Mouse (Mus musculus): ENCODE measurements around the gene Wsb2. TPM values are rescaled to one million over a fixed set of nuclear protein-coding genes. Genes with fewer than 3 reads are reported as not detected.
A peak's percentile ranks its signal among the peaks of the same experiment; 100 is the strongest.
"Not testable (repeated sequence)": the region's sequence is repeated elsewhere in the genome, so short reads cannot be mapped to it uniquely, and the experiment has no call there.

Wsb2 gene
- polyA plus RNA-seq, 1 experiment from 2014 or later: 67.6 TPM

GRCm38 (mm10) chr5:117340081-117340480, 17.0 kb upstream of the Wsb2 start:
- WGBS: 79% methylated on average over 6 of the region's 6 CpGs
- Histone ChIP-seq H3K4me1 (no peaks in the 10 kb centered on the region), H3K9me3 (no peaks in the 10 kb centered on the region), H3K4me2 (replicated peaks) (no peak overlapping the region), H3K27ac (no peak overlapping the region), H3K27me3 (no peaks in the 10 kb centered on the region), H3K36me3 (0 out of 2 replicates have a peak, but pooled peaks cover 4% of the 10 kb centered on the region), H3K4me3 (no peak overlapping the region), H3K9ac (no peak overlapping the region)
- ATAC-seq (ENCODE audit: insufficient number of reproducible peaks, insufficient read depth, low FRiP score, low TSS enrichment): no peak

DNA sequence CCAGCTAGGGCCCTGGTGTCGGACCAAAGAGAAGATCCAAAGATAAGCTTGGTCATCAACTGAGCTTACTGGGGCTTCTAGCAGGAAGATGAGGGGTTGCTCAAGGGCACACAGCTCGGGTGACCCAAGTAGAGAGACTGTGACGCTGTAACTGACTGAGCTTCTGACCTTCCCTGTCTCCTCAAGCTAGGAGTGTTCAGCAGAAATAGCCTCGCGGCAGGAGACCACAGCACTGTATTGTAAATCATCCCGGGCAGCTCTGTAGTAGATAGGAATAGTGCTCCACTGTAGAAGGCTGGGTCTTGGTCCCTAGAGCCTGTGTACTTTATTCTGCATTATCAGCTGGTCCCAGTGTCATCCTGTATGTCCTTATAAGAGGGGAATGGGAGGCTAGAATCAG, 15.2 kb upstream of the Wsb2 start:
- H3K36me3 ChIP-seq: 0 out of 2 replicates have a peak, but pooled peaks cover 2% of the 10 kb centered on the region
- H3K4me2 ChIP-seq (replicated peaks): no peak overlapping the region
- no peaks in the 10 kb centered on the region for H3K9me3 ChIP-seq
- H3K27ac ChIP-seq: no peak overlapping the region
- 86% methylated on average over 6 of the region's 6 CpGs for WGBS
- H3K4me3 ChIP-seq: no peak overlapping the region
- ATAC-seq (ENCODE audit: insufficient number of reproducible peaks, insufficient read depth, low FRiP score, low TSS enrichment): no peak
- H3K4me1 ChIP-seq: 0 out of 2 replicates have a peak, but pooled peaks cover 6% of the 10 kb centered on the region
- H3K27me3 ChIP-seq: no peaks in the 10 kb centered on the region
- no peak overlapping the region for H3K9ac ChIP-seq

DNA sequence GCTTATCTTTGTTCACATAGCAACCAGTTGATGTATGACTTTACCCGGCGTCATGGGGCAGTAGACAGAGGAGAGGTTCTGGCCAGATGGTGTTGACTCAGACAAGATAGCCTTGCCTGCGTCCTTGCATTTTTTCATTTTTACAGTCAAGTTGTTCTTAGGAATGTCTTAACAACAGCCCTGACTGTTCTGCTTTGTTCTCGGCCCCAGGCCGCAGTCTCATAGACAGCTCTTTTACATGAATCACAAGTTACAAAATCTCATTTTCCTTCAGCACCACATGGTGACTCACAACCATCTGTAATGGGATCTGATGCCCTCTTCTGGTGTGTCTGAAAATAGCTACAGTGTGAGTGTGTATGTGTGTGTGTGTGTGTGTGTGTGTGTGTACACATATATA, 12.6 kb upstream of the Wsb2 start:
- 86% methylated on average over 5 of the region's 5 CpGs for WGBS
- not testable (repeated sequence) for H3K4me1 ChIP-seq; H3K27me3 ChIP-seq; H3K27ac ChIP-seq; H3K4me3 ChIP-seq; H3K4me2 ChIP-seq (replicated peaks); H3K36me3 ChIP-seq; ATAC-seq (ENCODE audit: insufficient number of reproducible peaks, insufficient read depth, low FRiP score, low TSS enrichment); H3K9ac ChIP-seq
- peaks cover 10% of the 10 kb centered on the region for H3K9me3 ChIP-seq

DNA sequence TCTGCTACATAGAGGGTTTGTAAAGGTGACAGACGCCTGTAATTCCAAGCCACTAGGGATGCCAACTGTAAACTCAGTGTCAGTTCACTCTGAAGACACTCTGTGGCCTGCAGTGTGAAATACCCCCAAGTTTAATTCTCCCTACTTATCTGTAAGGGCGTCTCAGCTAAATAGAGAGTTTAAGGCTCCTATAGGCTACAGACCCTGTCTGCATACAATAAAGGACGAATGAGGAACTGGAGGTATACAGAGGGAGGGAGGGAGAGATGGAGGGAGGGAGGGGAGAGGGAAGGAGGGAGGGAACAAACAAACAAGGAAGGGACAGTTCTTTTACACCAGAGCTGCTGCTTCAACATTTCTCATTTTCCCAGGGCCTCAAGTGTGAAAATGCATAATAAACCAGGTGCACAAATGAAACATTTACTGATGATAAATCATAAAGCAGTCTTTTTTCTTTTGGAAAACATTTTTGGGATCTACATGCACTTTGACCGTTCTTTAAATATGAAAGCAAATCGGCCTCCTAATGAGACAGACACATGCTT, 11.6 kb upstream of the Wsb2 start:
- Histone ChIP-seq H3K27me3 (no peaks in the 10 kb centered on the region), H3K9ac (no peak overlapping the region), H3K9me3 (peaks cover 11% of the 10 kb centered on the region), H3K4me1 (0 out of 2 replicates have a peak, but pooled peaks cover 6% of the 10 kb centered on the region), H3K4me2 (replicated peaks) (no peak overlapping the region), H3K4me3 (no peak overlapping the region), H3K36me3 (peaks cover 3% of the 10 kb centered on the region; the same call in 1 of the 2 replicates), H3K27ac (no peak overlapping the region)
- no peak for ATAC-seq (ENCODE audit: insufficient number of reproducible peaks, insufficient read depth, low FRiP score, low TSS enrichment)
- WGBS: 75% methylated on average over 5 of the region's 5 CpGs

- H3K9ac ChIP-seq: no peak overlapping the region
- WGBS: 39% methylated on average over 3 of the region's 3 CpGs
- H3K4me2 ChIP-seq (replicated peaks): no peak overlapping the region
- 0 out of 2 replicates have a peak, but pooled peaks cover 6% of the 10 kb centered on the region for H3K4me1 ChIP-seq
- H3K27me3 ChIP-seq: no peaks in the 10 kb centered on the region
- no peak for ATAC-seq (ENCODE audit: insufficient number of reproducible peaks, insufficient read depth, low FRiP score, low TSS enrichment)
- H3K4me3 ChIP-seq: no peak overlapping the region
- no peak overlapping the region for H3K27ac ChIP-seq
- peaks cover 11% of the 10 kb centered on the region for H3K9me3 ChIP-seq
- peaks cover 3% of the 10 kb centered on the region; the same call in 1 of the 2 replicates for H3K36me3 ChIP-seq
Observed at GRCm38 (mm10) chr5:117346281-117346680, 10.8 kb upstream of the Wsb2 start.

DNA sequence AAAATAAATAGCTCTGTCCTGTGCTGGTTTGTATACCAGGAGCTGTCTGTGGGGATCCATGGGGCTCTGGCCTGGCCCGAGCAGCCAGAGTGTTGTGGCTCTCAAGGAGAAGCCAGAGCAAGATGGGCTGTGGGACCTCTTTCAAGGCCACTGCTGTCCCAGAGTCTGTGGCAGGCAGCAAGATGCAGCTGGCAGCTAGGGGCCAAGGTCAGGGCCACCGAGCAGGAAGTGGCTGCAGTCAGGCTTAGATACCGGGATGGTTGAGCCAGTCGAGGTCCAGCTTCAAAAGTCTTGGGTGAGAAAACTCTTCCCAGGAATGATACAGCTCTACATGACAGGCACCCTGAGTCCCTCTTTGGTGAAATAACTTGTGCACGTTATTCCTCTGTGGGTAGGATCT, 10.1 kb upstream of the Wsb2 start:
- no peak overlapping the region for H3K27ac ChIP-seq
- peaks cover 3% of the 10 kb centered on the region; the same call in 1 of the 2 replicates for H3K36me3 ChIP-seq
- no peaks in the 10 kb centered on the region for H3K27me3 ChIP-seq
- no peak overlapping the region for H3K4me3 ChIP-seq
- no peak overlapping the region for H3K9ac ChIP-seq
- no peak overlapping the region for H3K4me2 ChIP-seq (replicated peaks)
- peaks cover 11% of the 10 kb centered on the region for H3K9me3 ChIP-seq
- no peak for ATAC-seq (ENCODE audit: insufficient number of reproducible peaks, insufficient read depth, low FRiP score, low TSS enrichment)
- H3K4me1 ChIP-seq: 0 out of 2 replicates have a peak, but pooled peaks cover 6% of the 10 kb centered on the region
- WGBS: 77% methylated on average over 5 of the region's 5 CpGs

DNA sequence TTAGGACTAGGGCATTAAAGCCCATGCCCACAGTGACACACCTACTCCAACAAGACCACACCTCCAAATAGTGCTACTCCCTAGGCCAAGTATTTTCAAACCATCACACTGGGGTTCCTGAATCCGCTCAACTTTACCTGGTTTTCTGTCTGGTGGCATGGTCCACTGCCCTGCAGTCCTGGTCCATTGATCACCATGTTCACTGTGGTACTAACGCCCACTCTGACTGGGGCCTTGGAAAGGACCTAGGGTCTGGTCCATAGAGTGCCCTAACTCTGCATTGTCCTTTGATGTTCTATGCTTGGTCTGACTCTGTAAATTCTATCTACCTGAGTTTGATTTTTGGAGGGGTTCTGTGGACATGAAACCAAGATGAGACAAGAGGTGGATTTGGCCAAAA, 9.3 kb upstream of the Wsb2 start:
- H3K27ac ChIP-seq: no peak overlapping the region
- H3K27me3 ChIP-seq: no peaks in the 10 kb centered on the region
- H3K9me3 ChIP-seq: peaks cover 11% of the 10 kb centered on the region
- 90% methylated on average over 2 of the region's 2 CpGs for WGBS
- peaks cover 3% of the 10 kb centered on the region; the same call in 1 of the 2 replicates for H3K36me3 ChIP-seq
- H3K9ac ChIP-seq: no peak overlapping the region
- 0 out of 2 replicates have a peak, but pooled peaks cover 6% of the 10 kb centered on the region for H3K4me1 ChIP-seq
- ATAC-seq (ENCODE audit: insufficient number of reproducible peaks, insufficient read depth, low FRiP score, low TSS enrichment): no peak
- H3K4me2 ChIP-seq (replicated peaks): no peak overlapping the region
- H3K4me3 ChIP-seq: no peak overlapping the region

GRCm38 (mm10) chr5:117348279-117348678, 8.8 kb upstream of the Wsb2 start:
- Histone ChIP-seq H3K9ac (no peak overlapping the region), H3K27ac (no peak overlapping the region), H3K4me1 (0 out of 2 replicates have a peak, but pooled peaks cover 6% of the 10 kb centered on the region), H3K4me2 (replicated peaks) (no peak overlapping the region), H3K9me3 (peaks cover 11% of the 10 kb centered on the region), H3K4me3 (no peak overlapping the region), H3K36me3 (peaks cover 3% of the 10 kb centered on the region; the same call in 1 of the 2 replicates), H3K27me3 (no peaks in the 10 kb centered on the region)
- no peak for ATAC-seq (ENCODE audit: insufficient number of reproducible peaks, insufficient read depth, low FRiP score, low TSS enrichment)
- 24% methylated on average over 19 of the region's 19 CpGs for WGBS

DNA sequence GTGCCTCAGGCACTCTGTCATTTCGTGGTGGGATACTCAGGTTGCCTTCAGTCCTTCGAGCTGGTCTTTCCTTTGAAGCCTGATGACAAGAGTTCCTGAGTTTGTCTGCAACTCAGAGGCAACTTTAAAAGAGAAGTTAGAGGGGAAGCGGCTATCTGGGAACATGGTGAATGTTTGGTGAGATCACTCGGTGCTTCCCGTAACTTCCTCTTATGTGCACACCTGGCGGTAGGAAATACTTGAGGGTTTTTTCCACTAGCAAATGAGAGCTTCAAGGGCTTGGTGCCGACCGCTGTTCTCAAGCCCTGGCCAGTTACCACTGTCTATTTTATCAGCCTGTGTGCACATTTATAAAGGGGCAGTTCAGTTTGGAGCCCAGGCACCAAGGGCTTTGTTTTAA, 3.0 kb upstream of the Wsb2 start:
- peaks cover 13% of the 10 kb centered on the region; the same call in 1 of the 2 replicates for H3K4me1 ChIP-seq
- peaks cover 4% of the 10 kb centered on the region; the same call in 1 of the 2 replicates for H3K9me3 ChIP-seq
- H3K36me3 ChIP-seq: peaks cover 3% of the 10 kb centered on the region; the same call in 1 of the 2 replicates
- H3K27ac ChIP-seq: no peak overlapping the region
- ATAC-seq (ENCODE audit: insufficient number of reproducible peaks, insufficient read depth, low FRiP score, low TSS enrichment): no peak
- no peaks in the 10 kb centered on the region for H3K27me3 ChIP-seq
- H3K9ac ChIP-seq: no peak overlapping the region
- 78% methylated on average over 8 of the region's 8 CpGs for WGBS
- H3K4me3 ChIP-seq: no peak overlapping the region
- H3K4me2 ChIP-seq (replicated peaks): no peak overlapping the region

DNA sequence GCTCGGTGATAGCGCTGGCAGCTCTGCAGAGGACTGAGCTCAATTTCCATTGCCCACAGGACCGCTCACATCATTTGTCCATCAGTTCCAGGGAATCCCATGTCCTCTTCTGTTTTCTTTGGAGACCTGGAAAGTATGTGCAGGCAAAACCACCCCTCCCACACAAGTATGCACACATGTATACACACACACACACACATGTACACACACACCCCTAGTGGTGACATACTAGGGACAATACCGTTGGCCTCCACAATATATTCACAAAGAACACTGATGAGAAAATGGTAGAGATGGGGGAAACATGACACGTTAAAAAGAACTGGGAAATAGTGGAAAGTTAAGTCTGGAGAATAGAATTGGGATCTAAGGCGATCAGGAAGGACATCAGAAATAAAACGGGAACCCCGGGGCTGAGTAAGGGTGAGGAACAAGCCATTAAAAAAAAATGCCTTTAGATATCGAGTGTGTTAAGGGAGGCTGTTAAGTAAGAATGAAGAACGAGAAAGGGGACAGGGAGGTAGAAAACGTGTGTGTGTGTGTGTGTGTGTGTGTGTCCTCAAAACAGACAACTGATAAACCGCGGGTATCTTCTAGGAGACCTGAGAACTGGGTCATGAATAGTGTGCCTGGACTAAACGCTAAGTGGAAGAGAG, 1.3 kb upstream of the Wsb2 start:
- Histone ChIP-seq H3K4me1 (peaks cover 29% of the 10 kb centered on the region), H3K4me2 (replicated peaks) (peak overlapping the region; percentile 89), H3K27me3 (no peaks in the 10 kb centered on the region), H3K9ac (0 out of 2 replicates have a peak overlapping the region, but pooled peaks have one; percentile 89), H3K4me3 (peak overlapping the region; percentile 92), H3K36me3 (no peaks in the 10 kb centered on the region), H3K27ac (no peak overlapping the region; the same call in 1 of the 2 replicates), H3K9me3 (no peaks in the 10 kb centered on the region)
- 55% methylated on average over 14 of the region's 14 CpGs for WGBS
- ATAC-seq (ENCODE audit: insufficient number of reproducible peaks, insufficient read depth, low FRiP score, low TSS enrichment): no peak

- ATAC-seq (ENCODE audit: insufficient number of reproducible peaks, insufficient read depth, low FRiP score, low TSS enrichment): peak; percentile 30
- Histone ChIP-seq H3K36me3 (no peaks in the 10 kb centered on the region), H3K4me3 (peak overlapping the region; percentile 92), H3K9me3 (no peaks in the 10 kb centered on the region), H3K9ac (peak overlapping the region; percentile 89), H3K27me3 (no peaks in the 10 kb centered on the region), H3K4me1 (peaks cover 30% of the 10 kb centered on the region), H3K27ac (peak overlapping the region; percentile 86), H3K4me2 (replicated peaks) (peak overlapping the region; percentile 89)
- WGBS: under 1% methylated on average over 17 of the region's 24 CpGs
Observed at GRCm38 (mm10) chr5:117356365-117357128, 557 bp upstream of the Wsb2 start.
